Mouse (Mus musculus) thymus, adult 2 months (tissue): Measurements from ENCODE around the gene Galnt17.

Source experiments
- CTCF ChIP-seq: fragments of 200-500 bp; IDR thresholded peaks from 2 replicates; pipeline ENCODE4 v1.5.1; 2012; ENCODE audit warnings: mild to moderate bottlenecking, control low read depth, low read length, moderate library complexity, borderline replicate concordance; ENCODE audit not compliant: control insufficient read depth, poor library complexity, insufficient read depth; ENCODE audit errors: extremely low read depth
- POLR2A ChIP-seq: fragments of 200-500 bp; IDR thresholded peaks from 2 replicates; pipeline ENCODE4 v1.6.1; 2012; ENCODE audit warnings: mild to moderate bottlenecking, low read length, control low read depth, moderate library complexity; ENCODE audit not compliant: control insufficient read depth, poor library complexity, insufficient read depth; ENCODE audit errors: extremely low read depth

- TF ChIP-seq POLR2A (no peak), CTCF (no peak)
These were observed 127.1 kb downstream of the Galnt17 start for GRCm38 (mm10) chr5:131181231-131181630.
